8 mouse cellular contexts compared by ENCODE assay signal in genomic region chr13:45961871-45962630, GRCm38 (mm10). TPM values are rescaled to one million over a fixed set of nuclear protein-coding genes. Genes with fewer than 3 reads are reported as not detected.
DNase-seq lines count a peak whose midpoint lies in the region; ATAC-seq and TF ChIP-seq lines count a peak whose summit lies in the region.

No protein-coding gene starts in this region.

- WGBS in kidney, postnatal 0 days, result 26% methylated on average over 9 of the region's 9 CpGs
- 12% methylated on average over 9 of the region's 9 CpGs for WGBS in embryonic facial prominence, embryonic 11.5 days

- H3K9me3 ChIP-seq in kidney, postnatal 0 days (replicated peaks; ENCODE audit: low read length), result no peaks in the 10 kb centered on the region
- H3K9me3 ChIP-seq in embryonic facial prominence, embryonic 11.5 days (replicated peaks; ENCODE audit: control insufficient read depth, low read length), result no peaks in the 10 kb centered on the region

- no peaks in the 10 kb centered on the region for H3K36me3 ChIP-seq in kidney, postnatal 0 days (ENCODE audit: insufficient read depth, low read length)
- H3K36me3 ChIP-seq in embryonic facial prominence, embryonic 11.5 days (replicated peaks; ENCODE audit: control insufficient read depth, insufficient read depth, low read depth, low read length), result no peaks in the 10 kb centered on the region

- peaks cover 21% of the 10 kb centered on the region for H3K4me1 ChIP-seq in kidney, postnatal 0 days (replicated peaks; ENCODE audit: insufficient read depth, low read length)
- H3K4me1 ChIP-seq in embryonic facial prominence, embryonic 11.5 days (ENCODE audit: control insufficient read depth, insufficient read depth, low read length), result no peaks in the 10 kb centered on the region

- H3K27me3 ChIP-seq in kidney, postnatal 0 days (ENCODE audit: insufficient read depth, low read length), result no peaks in the 10 kb centered on the region
- H3K27me3 ChIP-seq in embryonic facial prominence, embryonic 11.5 days (ENCODE audit: control insufficient read depth, insufficient read depth, low read length), result no peaks in the 10 kb centered on the region; the same call in 1 of the 2 replicates

- no peak overlapping the region for H3K27ac ChIP-seq in kidney, postnatal 0 days
- no peak overlapping the region for H3K27ac ChIP-seq in embryonic facial prominence, embryonic 11.5 days (replicated peaks; ENCODE audit: low read depth, low read length)

- peak overlapping the region; percentile 72 for H3K4me2 ChIP-seq in kidney, postnatal 0 days (ENCODE audit: low read length)
- H3K4me2 ChIP-seq in embryonic facial prominence, embryonic 11.5 days (ENCODE audit: low read depth, low read length), result no peak overlapping the region; the same call in 1 of the 2 replicates

- H3K9ac ChIP-seq in kidney, postnatal 0 days (ENCODE audit: low read depth, low read length), result no peak overlapping the region
- H3K9ac ChIP-seq in embryonic facial prominence, embryonic 11.5 days (replicated peaks; ENCODE audit: low read length), result no peak overlapping the region

- no peak for DNase-seq in kidney, postnatal 0 days (ENCODE audit: low spot score)
- DNase-seq in kidney, adult 11 months, result no peak
- DNase-seq in R1 (ENCODE audit: low read depth, low spot score), result peak; percentile 61
- peak; percentile 68 for DNase-seq in embryonic facial prominence, embryonic 11.5 days (ENCODE audit: low spot score)
- peak; percentile 60 for DNase-seq in induced T-regulatory cell, adult 2 months (ENCODE audit: low read depth)
- DNase-seq in neural tube, embryonic 10.5 days (ENCODE audit: extremely low spot score, low spot score), result peak; percentile 22
- no peak for DNase-seq in spleen, postnatal 14 days (ENCODE audit: low spot score in 2 of 2)

- no peak; the same call in 1 of the 2 replicates for TF ChIP-seq CTCF in kidney, postnatal 0 days (IDR thresholded peaks at IDR 0.05; ENCODE audit: low read depth)

- 0 out of 2 replicates have a peak overlapping the region, but pooled peaks have one; percentile 8 for H3K4me3 ChIP-seq in kidney, postnatal 0 days (replicated peaks; ENCODE audit: low read depth, low read length)
- peak overlapping the region; percentile 0; the same call in 1 of the 2 replicates for H3K4me3 ChIP-seq in embryonic facial prominence, embryonic 11.5 days (ENCODE audit: low read depth, low read length)

- no peak for ATAC-seq in kidney, postnatal 0 days (replicated peaks; ENCODE audit: low FRiP score, low read depth)
- ATAC-seq in embryonic facial prominence, embryonic 11.5 days (replicated peaks; ENCODE audit: insufficient number of reproducible peaks, low FRiP score, low TSS enrichment, low read depth), result no peak
- no peak for ATAC-seq in erythroid progenitor cell, adult 5-6 weeks (replicated peaks; ENCODE audit: low FRiP score, poor library complexity, severe bottlenecking)

RNA-seq across cellular contexts. Expression of gene Atxn1, which starts 2.8 kb away (rescaled TPM):
- 6.8 and 9.4 TPM in 2 replicates for polyA plus RNA-seq in kidney, postnatal 0 days (2015; fragmentation: Nextera tagmentation; extraction: Ambion mirVana)
- polyA plus RNA-seq in embryonic facial prominence, embryonic 11.5 days (2014; fragmentation: Nextera tagmentation; extraction: Ambion mirVana), result 1.1 and 1.3 TPM in 2 replicates
- total RNA-seq in erythroid progenitor cell, adult 5-6 weeks (2015; ENCODE audit: low replicate concordance), result 4.3 and 30.2 TPM in 2 replicates
- total RNA-seq in erythroid progenitor cell, adult 5-6 weeks (2017; ENCODE audit: low replicate concordance), result 3.6 and 7.2 TPM in 2 replicates

Comparison
In these comparisons a context has a peak if more than half of its experiments do, and no peak if none do; other contexts are left out.
1. DNase-seq: peak in R1 (single experiment), embryonic facial prominence, embryonic 11.5 days (single experiment), induced T-regulatory cell, adult 2 months (single experiment) and neural tube, embryonic 10.5 days (single experiment); none in kidney, postnatal 0 days (single experiment), kidney, adult 11 months (single experiment) and spleen, postnatal 14 days (0 of 2).